Mouse (Mus musculus) bone marrow macrophage, adult 2 months (primary cell): ENCODE data around the gene Gm49776. TPM values are rescaled to one million over a fixed set of nuclear protein-coding genes. Genes with fewer than 3 reads are reported as not detected.

Experiments used
- H3K27ac ChIP-seq: 2 replicates; pipeline ENCODE4 v1.5.1; 2012; ENCODE audit warnings: low read depth, low read length; ENCODE audit not compliant: insufficient read depth
- H3K4me1 ChIP-seq: 2 replicates; pipeline ENCODE4 v1.6.1; 2012; ENCODE audit warnings: low read length; ENCODE audit not compliant: control insufficient read depth, insufficient read depth
- H3K4me3 ChIP-seq: 2 replicates; pipeline ENCODE4 v1.5.1; 2012; ENCODE audit warnings: mild to moderate bottlenecking, low read length, moderate library complexity; ENCODE audit not compliant: insufficient read depth
- CTCF ChIP-seq: IDR thresholded peaks from 2 replicates; pipeline ENCODE4 v1.5.1; 2012; ENCODE audit warnings: low read depth, mild to moderate bottlenecking, low read length, moderate library complexity
- POLR2A ChIP-seq: IDR thresholded peaks from 2 replicates; pipeline ENCODE4 v1.6.1; 2012; ENCODE audit warnings: mild to moderate bottlenecking, low read depth, low read length, borderline replicate concordance
- polyA plus RNA-seq: library from polyadenylated mRNA; stranded (reverse); fragments of >200 nt; gene quantifications from 2 replicates; pipeline ENCODE4 v1.2.4, GENCODE M21; 2012; ENCODE audit not compliant: missing spikeins, insufficient read depth, insufficient read length

Gene Gm49776
- polyA plus RNA-seq: 5.3 and 11.4 TPM in 2 replicates

DNA sequence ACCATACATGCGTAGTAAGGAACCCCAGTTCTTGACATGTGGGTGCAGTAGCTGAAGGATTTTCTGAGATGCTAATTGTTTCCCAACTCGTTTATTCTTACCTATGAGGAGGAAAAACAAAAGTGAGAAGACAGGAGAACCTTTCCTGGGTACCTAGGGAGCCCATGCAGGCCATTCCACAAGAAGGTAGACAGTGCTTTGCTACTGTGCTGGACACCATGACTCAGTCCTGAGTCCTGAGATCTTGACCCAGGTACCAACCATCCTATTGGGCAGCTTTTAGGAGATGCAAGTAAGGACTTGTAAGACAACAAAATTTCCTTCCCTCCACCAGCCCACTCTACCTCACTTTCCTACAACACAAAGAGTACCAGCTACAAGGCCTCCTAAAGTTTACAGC is at the start of gene Gm49776:
Gene Gm49776, minus strand, starts transcription at position 101 of the 400 bp plus-strand sequence.
- TF ChIP-seq CTCF (no peak), POLR2A (no peak)
- H3K4me3 ChIP-seq: no peak within 1 kb of the TSS
- no peak within 1 kb of the TSS for H3K27ac ChIP-seq
- no peaks in the 10 kb centered on the region for H3K4me1 ChIP-seq

DNA sequence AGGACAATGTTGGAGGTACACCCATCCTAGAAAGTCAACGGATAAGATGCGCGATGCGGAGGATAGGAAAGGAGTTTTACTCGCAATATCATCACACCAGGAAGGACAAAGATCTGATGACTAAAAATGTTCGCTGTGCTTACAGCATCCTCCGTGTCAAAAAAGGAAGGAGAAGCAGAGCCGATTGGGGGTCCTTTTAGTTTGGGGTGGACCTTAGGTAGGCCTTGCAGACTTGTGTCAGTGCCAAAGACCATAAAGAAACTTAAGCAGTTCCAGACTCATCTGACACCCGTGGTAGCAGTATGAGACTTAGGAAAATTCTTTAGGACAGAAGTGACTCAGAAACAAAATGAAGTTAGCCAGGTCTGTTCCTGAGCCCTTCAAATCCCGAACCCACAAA is 31.5 kb upstream of the Gm49776 start:
- Histone ChIP-seq H3K27ac (peak overlapping the region; percentile 61), H3K4me3 (peak overlapping the region; percentile 64), H3K4me1 (peaks cover 15% of the 10 kb centered on the region)

DNA sequence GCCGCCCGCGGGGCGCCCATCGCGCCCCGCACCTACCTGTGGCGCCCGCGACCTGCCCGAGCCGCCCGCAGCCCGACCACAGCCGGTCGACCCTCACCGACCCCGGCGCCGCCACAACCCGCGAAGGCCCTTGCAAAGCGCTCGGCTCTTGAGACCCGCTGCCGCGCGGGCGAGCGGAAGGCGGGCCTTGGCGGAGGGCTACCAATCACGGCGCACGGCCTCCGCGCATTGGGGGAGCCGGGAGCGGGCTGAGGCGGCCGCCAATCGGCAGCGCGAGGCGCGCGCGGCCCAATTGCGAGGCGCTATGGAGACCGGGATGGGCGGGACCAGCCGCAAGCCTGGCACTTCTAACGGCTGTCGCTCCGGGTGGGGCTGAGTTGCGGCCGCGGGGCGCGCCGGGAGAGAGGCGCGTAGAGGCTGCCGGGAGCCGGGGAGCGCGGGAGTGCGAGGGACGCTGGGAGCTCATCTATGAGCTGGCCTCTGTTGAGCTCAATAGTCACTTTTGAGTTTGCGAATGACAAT is 31.0 kb upstream of the Gm49776 start, which contains the start of gene Dgcr8:
Gene Dgcr8, minus strand, starts transcription at position 180 of the 522 bp plus-strand sequence.
- Histone ChIP-seq H3K4me1 (peaks cover 15% of the 10 kb centered on the region), H3K4me3 (peak within 1 kb of the TSS; percentile 74), H3K27ac (peak within 1 kb of the TSS; percentile 64)
- TF ChIP-seq CTCF: no peak
- TF ChIP-seq POLR2A: no peak

DNA sequence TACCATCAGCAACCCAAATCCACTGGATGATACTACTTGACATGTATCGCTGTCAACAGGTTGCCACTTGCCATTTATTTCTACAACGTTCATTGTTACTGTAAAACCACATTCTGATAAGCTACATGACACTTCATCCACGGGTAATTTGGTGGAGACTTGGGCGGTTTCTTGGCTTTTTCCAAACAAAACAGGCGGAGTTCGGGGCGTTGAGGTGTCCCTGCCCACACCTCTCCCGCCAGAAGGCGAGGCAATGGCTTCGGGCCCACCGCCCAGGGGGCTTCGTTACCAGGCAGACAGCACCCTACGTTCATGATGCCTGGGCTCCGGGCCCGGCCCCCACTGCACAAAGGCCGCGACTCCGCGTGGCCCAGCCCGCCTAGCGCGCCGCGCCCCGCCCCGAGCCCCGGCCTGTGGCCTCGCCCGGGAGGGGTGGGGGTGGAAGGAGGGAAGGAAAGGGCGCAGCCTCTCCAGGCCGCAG is 30.5 kb upstream of the Gm49776 start:
- Histone ChIP-seq H3K27ac (peak overlapping the region; percentile 64), H3K4me1 (peaks cover 15% of the 10 kb centered on the region), H3K4me3 (peak overlapping the region; percentile 74)
- TF ChIP-seq POLR2A: no peak
- TF ChIP-seq CTCF: no peak

DNA sequence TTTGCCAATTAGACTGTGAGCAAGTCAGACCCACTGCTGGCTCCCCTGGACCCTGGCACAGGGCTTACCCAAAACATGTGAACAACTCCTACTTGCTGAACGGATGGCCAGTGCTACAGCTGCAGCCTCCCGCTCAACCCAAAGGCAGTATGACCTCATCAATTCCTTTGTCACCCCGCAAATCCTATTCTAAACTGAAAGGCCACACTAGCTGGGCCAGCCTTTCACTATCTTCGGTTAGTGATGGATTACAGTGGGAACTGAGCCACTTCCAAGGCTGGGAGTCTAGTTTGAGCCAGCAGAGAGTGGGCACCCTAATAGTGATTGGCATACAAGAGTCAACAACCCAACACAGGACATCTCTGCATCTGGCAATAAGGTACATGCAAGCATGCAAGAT is 30.0 kb upstream of the Gm49776 start:
- TF ChIP-seq CTCF (no peak), POLR2A (no peak)
- Histone ChIP-seq H3K27ac (peak overlapping the region; percentile 12; the same call in 1 of the 2 replicates), H3K4me3 (peak overlapping the region; percentile 74), H3K4me1 (peaks cover 15% of the 10 kb centered on the region)

DNA sequence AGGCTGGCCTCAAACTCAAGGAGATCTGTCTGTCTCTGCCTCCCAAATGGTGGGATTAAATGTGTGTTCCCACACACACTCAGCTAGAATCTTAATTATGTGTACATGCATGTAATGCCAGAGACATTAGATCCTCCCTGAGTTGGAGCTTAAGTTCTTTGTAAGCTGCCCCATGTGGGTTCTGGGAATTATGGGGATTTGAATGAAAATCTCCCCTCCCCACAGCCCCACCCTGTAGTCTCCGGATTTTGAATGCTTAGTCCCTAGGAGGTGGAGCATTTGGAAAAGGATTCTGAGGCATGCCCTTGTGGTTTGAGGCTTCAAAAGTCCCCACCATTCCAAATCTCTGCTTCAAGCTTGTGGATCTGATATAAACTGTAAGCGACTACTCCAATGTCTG is 17.0 kb upstream of the Gm49776 start:
- Histone ChIP-seq H3K4me3 (no peak overlapping the region), H3K4me1 (no peaks in the 10 kb centered on the region), H3K27ac (no peak overlapping the region)
- TF ChIP-seq POLR2A (no peak), CTCF (no peak)

DNA sequence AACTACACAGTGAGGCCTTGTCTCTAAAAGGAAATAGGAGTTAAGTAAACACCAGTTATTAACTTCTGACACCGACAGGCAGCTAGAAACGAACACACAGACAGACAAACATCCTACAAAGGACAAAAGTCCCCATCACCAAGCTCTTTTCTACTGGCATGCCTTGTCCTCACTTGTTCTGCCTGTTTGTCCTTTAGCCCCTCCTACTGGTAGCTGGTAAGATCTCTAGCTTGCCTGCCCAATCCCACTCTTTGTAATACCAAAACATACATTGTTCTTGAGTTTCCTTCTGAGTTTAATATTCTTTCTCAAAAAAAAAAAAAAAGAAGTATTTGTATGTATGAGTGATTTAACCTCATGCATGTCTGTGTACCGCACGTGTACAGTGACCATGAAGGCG is 10.1 kb upstream of the Gm49776 start:
- Histone ChIP-seq H3K4me1 (no peaks in the 10 kb centered on the region), H3K27ac (no peak overlapping the region), H3K4me3 (no peak overlapping the region)
- no peak for TF ChIP-seq POLR2A
- TF ChIP-seq CTCF: no peak

DNA sequence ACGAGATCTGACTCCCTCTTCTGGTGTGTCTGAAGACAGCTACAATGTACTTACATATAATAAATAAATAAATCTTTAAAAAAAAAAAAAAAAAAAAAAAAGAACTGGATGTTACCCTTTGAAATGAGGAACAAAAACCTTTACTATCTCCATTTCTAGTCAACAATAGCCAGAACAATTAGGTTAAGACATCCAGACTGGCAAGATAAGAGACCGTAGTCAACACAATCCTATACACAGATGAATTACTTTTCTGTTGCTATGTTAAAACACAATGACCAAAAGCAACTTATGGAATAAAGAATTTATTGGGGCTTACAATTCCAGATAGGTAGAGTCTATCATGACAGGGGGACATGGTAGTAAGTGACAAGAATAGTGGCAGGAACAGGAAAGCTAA is 6.9 kb upstream of the Gm49776 start:
- TF ChIP-seq CTCF (no peak), POLR2A (no peak)
- Histone ChIP-seq H3K4me3 (no peak overlapping the region), H3K27ac (no peak overlapping the region)

DNA sequence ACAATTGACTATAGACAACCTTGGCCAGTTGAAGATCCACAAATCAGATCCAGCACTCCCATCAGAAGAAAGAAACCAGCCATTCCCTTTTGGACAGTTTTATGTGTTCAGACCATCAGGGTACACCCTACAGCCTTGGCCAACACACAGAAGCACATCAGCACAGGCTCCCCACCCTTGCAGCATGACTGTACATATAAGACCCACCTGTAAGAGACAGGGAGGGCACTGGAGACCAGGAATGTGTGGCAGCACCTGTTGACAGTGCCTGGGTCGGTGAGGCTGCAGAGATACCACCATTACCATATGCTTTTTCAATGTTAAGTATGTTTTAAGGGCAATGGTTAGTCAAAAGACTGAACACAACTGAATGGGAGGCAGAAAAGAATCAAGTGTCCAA is 4.3 kb downstream of the Gm49776 start:
- Histone ChIP-seq H3K4me1 (peaks cover 12% of the 10 kb centered on the region), H3K4me3 (no peak overlapping the region), H3K27ac (no peak overlapping the region)
- TF ChIP-seq POLR2A (no peak), CTCF (no peak)

More for the DNA sequence above, 6.9 kb upstream of the Gm49776 start:
- no peaks in the 10 kb centered on the region for H3K4me1 ChIP-seq

DNA sequence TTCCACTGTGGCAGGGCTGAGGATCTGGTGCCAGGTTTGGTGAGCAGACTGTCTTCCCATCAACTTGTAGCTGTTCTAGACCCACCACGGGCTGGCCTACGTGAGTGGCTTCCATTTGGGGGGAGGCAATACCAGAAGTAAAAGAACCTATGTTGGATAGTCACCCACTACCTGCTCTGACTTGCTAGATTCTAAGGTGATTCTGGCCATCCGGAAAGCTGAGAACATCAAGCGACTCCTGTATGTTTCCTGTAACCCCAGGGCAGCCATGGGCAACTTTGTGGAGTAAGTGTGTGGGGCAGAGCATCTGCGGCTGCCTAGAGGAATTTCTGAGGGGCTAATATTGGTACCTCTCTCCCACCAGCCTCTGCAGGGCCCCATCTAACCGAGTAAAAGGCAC is 5.4 kb downstream of the Gm49776 start:
- Histone ChIP-seq H3K4me3 (no peak overlapping the region), H3K27ac (no peak overlapping the region), H3K4me1 (peaks cover 12% of the 10 kb centered on the region)
- TF ChIP-seq CTCF (no peak), POLR2A (no peak)
